Mouse (Mus musculus): ENCODE results near the gene Tssk1. TPM values are rescaled to one million over a fixed set of nuclear protein-coding genes. Genes with fewer than 3 reads are reported as not detected.
A peak's percentile ranks its signal among the peaks of the same experiment; 100 is the strongest.

Gene Tssk1
- polyA plus RNA-seq, 1 experiment from 2014 or later, result 0.06 TPM

DNA sequence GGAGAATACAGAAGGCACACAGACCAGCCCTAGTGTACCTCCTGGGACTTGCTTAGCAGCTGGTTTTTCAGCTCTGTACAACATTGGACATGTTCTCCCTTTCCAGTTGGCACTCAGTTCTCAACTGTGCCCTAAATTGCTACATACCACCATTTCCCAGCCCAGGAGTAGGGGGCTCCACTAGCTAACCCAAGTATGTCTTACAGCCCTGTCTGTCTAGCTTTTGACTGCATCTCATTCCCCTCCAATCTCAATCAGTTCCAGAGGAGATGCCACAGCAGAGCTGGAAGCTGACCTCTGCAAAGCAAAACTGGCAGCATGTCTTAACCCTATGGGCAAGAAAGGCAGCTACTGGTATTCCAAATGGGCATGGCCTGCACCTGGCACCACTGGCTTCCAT is 2.1 kb downstream of the Tssk1 start:
- Histone ChIP-seq H3K4me3 (ENCODE audit: low read depth, low read length) (no peak overlapping the region), H3K9me3 (ENCODE audit: control insufficient read depth, low read length) (no peaks in the 10 kb centered on the region), H3K27me3 (ENCODE audit: control insufficient read depth, insufficient read depth, low read length) (no peaks in the 10 kb centered on the region), H3K4me1 (replicated peaks; ENCODE audit: control insufficient read depth, insufficient read depth) (no peaks in the 10 kb centered on the region), H3K4me2 (replicated peaks; ENCODE audit: low read depth) (no peak overlapping the region), H3K36me3 (ENCODE audit: control insufficient read depth, insufficient read depth, low read length) (0 out of 2 replicates have a peak, but pooled peaks cover 9% of the 10 kb centered on the region), H3K27ac (replicated peaks) (no peak overlapping the region), H3K9ac (ENCODE audit: low read length) (no peak overlapping the region)
- ATAC-seq (ENCODE audit: low FRiP score, low TSS enrichment), result no peak
- TF ChIP-seq EP300 (optimal IDR thresholded peaks at IDR 0.05) (no peak), CTCF (IDR thresholded peaks at IDR 0.05; ENCODE audit: low read depth) (no peak)
- DNase-seq (ENCODE audit: low spot score), result no peak

DNA sequence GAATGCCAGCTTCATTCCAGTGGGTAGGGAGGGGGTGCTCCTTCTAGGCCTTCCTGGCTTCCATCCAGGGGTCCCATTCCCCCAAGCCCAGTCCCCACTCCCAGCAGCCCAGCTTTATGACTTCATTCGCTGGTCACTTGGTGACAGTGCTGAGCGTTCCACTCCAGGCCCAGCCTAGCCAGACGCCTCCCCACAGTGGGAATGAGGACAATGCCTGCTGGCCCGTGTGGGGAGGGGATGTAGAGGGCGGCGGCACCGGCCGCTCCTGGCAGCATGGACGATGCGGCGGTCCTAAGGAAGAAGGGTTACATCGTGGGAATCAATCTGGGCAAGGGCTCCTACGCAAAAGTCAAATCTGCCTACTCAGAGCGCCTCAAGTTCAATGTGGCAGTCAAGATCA is 4.4 kb downstream of the Tssk1 start, which contains the start of the genes Dgcr2 and Tssk2:
TSS of gene Dgcr2 (minus strand) at position 101 of the 400 bp plus-strand sequence.
TSS of gene Tssk2 (plus strand) at position 176 of the 400 bp plus-strand sequence.
- WGBS, result 91% methylated on average over 14 of the region's 14 CpGs
- Histone ChIP-seq H3K36me3 (ENCODE audit: control insufficient read depth, insufficient read depth, low read length) (peaks cover 26% of the 10 kb centered on the region), H3K4me3 (ENCODE audit: low read depth, low read length) (no peak within 1 kb of the TSS), H3K9me3 (ENCODE audit: control insufficient read depth, low read length) (no peaks in the 10 kb centered on the region), H3K4me2 (replicated peaks; ENCODE audit: low read depth) (no peak within 1 kb of the TSS), H3K27me3 (ENCODE audit: control insufficient read depth, insufficient read depth, low read length) (no peaks in the 10 kb centered on the region), H3K4me1 (replicated peaks; ENCODE audit: control insufficient read depth, insufficient read depth) (no peaks in the 10 kb centered on the region), H3K27ac (replicated peaks) (no peak within 1 kb of the TSS), H3K9ac (ENCODE audit: low read length) (no peak within 1 kb of the TSS)
- ATAC-seq (ENCODE audit: low FRiP score, low TSS enrichment) (no peak), DNase-seq (ENCODE audit: low spot score) (no peak)
- TF ChIP-seq EP300 (optimal IDR thresholded peaks at IDR 0.05) (no peak), CTCF (IDR thresholded peaks at IDR 0.05; ENCODE audit: low read depth) (no peak)

DNA sequence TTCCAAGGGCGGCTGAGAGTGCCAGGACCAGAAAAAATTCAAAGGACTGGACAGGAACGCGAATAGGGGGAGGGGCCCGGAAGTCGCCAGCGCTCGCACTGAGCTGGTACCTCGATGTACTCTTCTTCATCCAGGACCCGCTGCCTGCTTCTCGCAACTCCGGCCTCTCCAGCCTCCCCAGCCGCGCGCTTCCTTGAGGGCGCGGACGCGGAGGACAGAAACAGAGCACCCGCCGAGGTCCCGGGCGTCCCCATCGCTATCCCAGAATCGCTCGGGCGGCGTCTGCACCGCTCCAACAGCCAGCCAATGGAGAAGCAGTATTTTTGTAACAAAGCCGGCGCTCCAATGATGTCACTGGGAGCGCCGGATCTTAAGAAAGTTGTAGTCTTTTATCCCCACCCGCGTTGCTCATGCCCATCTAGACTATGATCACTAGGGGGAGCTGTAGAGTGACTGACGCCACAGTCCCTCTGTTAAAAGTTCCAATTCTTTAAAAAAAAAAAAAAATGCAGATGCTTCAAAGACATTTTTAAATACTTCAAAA is 17.1 kb downstream of the Tssk1 start, which contains the start of gene Ess2:
TSS of gene Ess2 (minus strand) at position 297 of the 544 bp plus-strand sequence.
- ATAC-seq (ENCODE audit: low FRiP score, low TSS enrichment) (peak; percentile 94), DNase-seq (ENCODE audit: low spot score) (peak; percentile 89)
- H3K27me3 ChIP-seq (ENCODE audit: control insufficient read depth, insufficient read depth, low read length), result peaks cover 7% of the 10 kb centered on the region; the same call in 1 of the 2 replicates
- H3K4me3 ChIP-seq (ENCODE audit: low read depth, low read length), result peak within 1 kb of the TSS; percentile 85
- H3K4me1 ChIP-seq (replicated peaks; ENCODE audit: control insufficient read depth, insufficient read depth), result peaks cover 5% of the 10 kb centered on the region; the same call in 1 of the 2 replicates
- TF ChIP-seq CTCF (IDR thresholded peaks at IDR 0.05; ENCODE audit: low read depth) (peak; percentile 86), EP300 (optimal IDR thresholded peaks at IDR 0.05) (no peak)
- H3K27ac ChIP-seq (replicated peaks), result peak within 1 kb of the TSS; percentile 69
- H3K4me2 ChIP-seq (replicated peaks; ENCODE audit: low read depth), result peak within 1 kb of the TSS; percentile 77
- no peaks in the 10 kb centered on the region for H3K9me3 ChIP-seq (ENCODE audit: control insufficient read depth, low read length)
- peak within 1 kb of the TSS; percentile 77 for H3K9ac ChIP-seq (ENCODE audit: low read length)
- peaks cover 19% of the 10 kb centered on the region for H3K36me3 ChIP-seq (ENCODE audit: control insufficient read depth, insufficient read depth, low read length)
- under 1% methylated on average over 35 of the region's 35 CpGs for WGBS

DNA sequence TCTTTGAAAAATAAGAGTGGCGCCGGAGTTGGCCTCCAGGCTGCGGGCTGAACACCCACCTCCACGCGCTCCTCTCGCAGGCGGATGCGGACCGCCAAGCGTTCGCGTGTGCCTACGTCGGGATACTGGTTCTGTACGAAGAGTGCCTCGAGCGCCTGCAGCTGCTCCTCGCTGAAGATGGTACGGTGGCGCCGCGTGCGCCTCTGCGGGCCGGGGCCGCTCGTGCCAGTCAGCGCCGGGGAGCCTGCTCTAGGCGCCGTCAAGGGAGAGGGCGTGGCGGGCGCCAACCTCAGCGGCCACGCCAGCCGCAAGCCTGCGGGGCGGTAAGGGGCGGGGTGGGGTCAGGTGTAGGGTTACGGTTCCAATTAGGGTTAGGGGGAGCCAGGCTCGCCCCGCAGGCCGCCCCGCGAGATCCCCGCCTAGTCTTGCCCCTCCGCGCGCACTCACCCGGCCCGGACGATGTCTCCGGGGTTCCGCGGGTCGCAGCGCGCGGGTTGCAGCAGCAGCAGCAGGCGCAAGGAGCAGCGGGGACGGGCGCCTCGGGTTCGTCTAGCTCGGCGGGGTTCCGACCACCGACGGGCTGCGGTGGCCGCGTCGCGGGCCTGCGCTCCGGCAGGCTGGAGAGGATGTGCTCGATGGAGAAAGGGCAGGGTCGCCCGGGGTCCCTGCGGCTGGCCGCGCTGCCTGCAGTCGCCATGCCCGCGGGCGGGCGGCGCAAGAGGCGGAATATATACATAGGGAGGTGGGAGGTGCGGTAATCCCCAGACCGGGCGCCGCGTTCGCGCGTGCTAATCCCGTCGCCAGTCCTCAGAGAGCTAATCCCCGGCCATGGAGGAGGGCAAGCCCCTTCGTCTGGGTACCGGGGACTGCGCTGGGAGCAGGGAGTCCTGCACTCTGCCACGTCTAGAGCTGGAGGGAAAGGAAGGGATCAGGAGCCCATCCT is 20.6 kb downstream of the Tssk1 start, which contains the start of gene Gsc2:
TSS of gene Gsc2 (minus strand) at position 753 of the 943 bp plus-strand sequence.
- ATAC-seq (ENCODE audit: low FRiP score, low TSS enrichment) (peak; percentile 49; the same call in 1 of the 2 replicates), DNase-seq (ENCODE audit: low spot score) (peak; percentile 57)
- H3K27ac ChIP-seq (replicated peaks), result no peak within 1 kb of the TSS
- no peaks in the 10 kb centered on the region for H3K9me3 ChIP-seq (ENCODE audit: control insufficient read depth, low read length)
- H3K36me3 ChIP-seq (ENCODE audit: control insufficient read depth, insufficient read depth, low read length), result no peaks in the 10 kb centered on the region
- H3K4me2 ChIP-seq (replicated peaks; ENCODE audit: low read depth), result peak within 1 kb of the TSS; percentile 59
- peaks cover 5% of the 10 kb centered on the region; the same call in 1 of the 2 replicates for H3K4me1 ChIP-seq (replicated peaks; ENCODE audit: control insufficient read depth, insufficient read depth)
- H3K9ac ChIP-seq (ENCODE audit: low read length), result peak within 1 kb of the TSS; percentile 43; the same call in 1 of the 2 replicates
- H3K27me3 ChIP-seq (ENCODE audit: control insufficient read depth, insufficient read depth, low read length), result peaks cover 11% of the 10 kb centered on the region; the same call in 1 of the 2 replicates
- TF ChIP-seq EP300 (optimal IDR thresholded peaks at IDR 0.05) (no peak), CTCF (IDR thresholded peaks at IDR 0.05; ENCODE audit: low read depth) (no peak)
- H3K4me3 ChIP-seq (ENCODE audit: low read depth, low read length), result peak within 1 kb of the TSS; percentile 40
- under 1% methylated on average over 75 of the region's 106 CpGs for WGBS

DNA sequence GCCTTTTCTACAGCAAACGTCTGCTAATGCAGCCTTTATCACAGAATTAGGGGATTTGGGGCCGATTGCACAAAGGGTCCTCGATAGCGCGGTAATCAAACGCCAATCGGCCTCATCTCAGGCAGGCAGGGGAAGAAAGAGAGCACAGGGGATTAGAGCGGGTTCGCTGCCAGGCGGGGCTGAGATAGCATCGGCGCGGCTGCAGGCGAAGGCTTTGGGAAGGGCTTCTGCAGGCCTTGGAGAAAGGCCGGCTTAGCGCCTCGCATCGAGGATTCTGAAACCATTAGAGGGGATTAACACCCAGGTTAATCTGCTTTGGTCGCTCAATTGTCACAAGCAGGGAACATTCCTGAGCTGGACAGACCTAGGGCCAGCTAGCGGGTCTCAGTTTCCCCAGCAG is 26.6 kb downstream of the Tssk1 start:
- H3K4me2 ChIP-seq (replicated peaks; ENCODE audit: low read depth), result peak overlapping the region; percentile 96; the same call in 1 of the 2 replicates
- TF ChIP-seq CTCF (IDR thresholded peaks at IDR 0.05; ENCODE audit: low read depth), result no peak
- no peak for TF ChIP-seq EP300 (optimal IDR thresholded peaks at IDR 0.05)
- H3K36me3 ChIP-seq (ENCODE audit: control insufficient read depth, insufficient read depth, low read length), result no peaks in the 10 kb centered on the region
- peaks cover 2% of the 10 kb centered on the region; the same call in 1 of the 2 replicates for H3K4me1 ChIP-seq (replicated peaks; ENCODE audit: control insufficient read depth, insufficient read depth)
- ATAC-seq (ENCODE audit: low FRiP score, low TSS enrichment) (no peak), DNase-seq (ENCODE audit: low spot score) (no peak)
- WGBS, result 17% methylated on average over 20 of the region's 20 CpGs
- peaks cover 3% of the 10 kb centered on the region; the same call in 1 of the 2 replicates for H3K27me3 ChIP-seq (ENCODE audit: control insufficient read depth, insufficient read depth, low read length)
- H3K27ac ChIP-seq (replicated peaks), result no peak overlapping the region
- H3K9me3 ChIP-seq (ENCODE audit: control insufficient read depth, low read length), result no peaks in the 10 kb centered on the region
- peak overlapping the region; percentile 68; the same call in 1 of the 2 replicates for H3K9ac ChIP-seq (ENCODE audit: low read length)
- H3K4me3 ChIP-seq (ENCODE audit: low read depth, low read length), result no peak overlapping the region
